Comparison of ENCODE assay signal across 9 mouse cellular contexts in the genomic region with DNA sequence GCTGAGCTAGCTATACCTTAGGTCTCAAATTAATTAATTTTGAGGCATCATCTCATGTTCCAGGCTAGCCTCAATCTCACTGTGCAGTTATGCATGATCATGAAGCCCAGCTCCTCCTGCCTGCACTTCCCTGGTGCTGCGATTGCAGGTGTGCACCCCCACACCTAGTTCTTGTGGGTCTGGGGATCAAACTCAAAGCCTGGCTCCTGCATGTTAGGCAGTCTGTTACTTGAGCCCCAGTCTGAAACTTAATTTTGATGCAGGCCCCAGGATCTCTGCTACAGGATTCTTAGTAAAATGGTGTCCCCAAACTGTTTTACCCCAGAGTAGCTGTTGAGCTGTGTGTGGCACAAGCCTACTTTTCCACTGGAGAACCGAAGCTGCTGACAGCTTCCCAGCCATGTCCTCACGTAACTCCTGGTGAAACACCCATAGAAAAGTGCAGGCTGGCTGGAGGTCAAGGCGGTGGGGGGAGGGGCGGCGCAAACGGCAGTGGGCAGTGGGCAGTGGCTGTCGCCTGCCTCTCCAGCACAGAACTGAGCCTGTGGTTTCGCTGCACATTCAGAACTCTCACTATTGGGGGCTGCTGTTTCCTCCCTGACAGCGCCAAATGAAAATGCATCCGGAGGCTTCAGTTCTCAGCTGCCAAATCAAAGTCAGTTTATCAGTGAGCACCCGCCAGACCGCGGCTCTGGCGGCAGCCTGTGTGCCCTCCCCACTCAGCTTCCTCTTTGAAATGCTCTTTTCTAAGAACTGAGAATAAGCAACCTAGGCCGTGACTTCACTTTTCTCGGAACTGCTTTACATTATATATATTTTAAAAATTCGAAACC. TPM values are rescaled to one million over a fixed set of nuclear protein-coding genes. Genes with fewer than 3 reads are reported as not detected.
DNase-seq lines count a peak whose midpoint lies in the region; ATAC-seq lines count a peak whose summit lies in the region.
"Had no signal": no experiment of that assay in that cellular context is flagged by ENCODE, and none has a peak within 500 bp of the region (broad histone marks: within the 10 kb centered on the region; RNA-seq: fewer than 3 reads in every experiment).

No protein-coding gene starts in this region.

- peak overlapping the region; percentile 46 for H3K27ac ChIP-seq in heart, embryonic 16.5 days (ENCODE audit: low read length)

- peak; percentile 60 to 83 for DNase-seq in adrenal gland, adult (ENCODE audit: inconsistent age in 2 of 2, low spot score in 1 of 2)
- DNase-seq in adrenal gland, adult 8-10 months, result no peak
- DNase-seq in kidney, postnatal 25 days, result peak; percentile 26 to 48
- peak; percentile 77 to 79 for DNase-seq in spleen, postnatal 36 days (ENCODE audit: low spot score in 2 of 2)
- no peak for DNase-seq in gastrocnemius, adult 18-20 months (ENCODE audit: low spot score)

- peak; percentile 93 for ATAC-seq in common myeloid progenitor, adult 5-6 weeks (replicated peaks; ENCODE audit: low read depth, poor library complexity, severe bottlenecking)
- peak; percentile 61 for ATAC-seq in heart, embryonic 16.5 days (replicated peaks; ENCODE audit: extremely low read depth, insufficient read depth, low FRiP score)

- peak overlapping the region; percentile 71 for H3K4me2 ChIP-seq in heart, embryonic 16.5 days (ENCODE audit: low read depth, low read length)

- peak overlapping the region; percentile 46 for H3K4me3 ChIP-seq in heart, embryonic 16.5 days (ENCODE audit: low read length)
- H3K4me3 ChIP-seq in megakaryocyte, embryonic 14.5 days (replicated peaks), result peak overlapping the region; percentile 86

- no peaks in the 10 kb centered on the region for H3K36me3 ChIP-seq in heart, embryonic 16.5 days (ENCODE audit: control insufficient read depth, insufficient read depth)
- peaks cover 4% of the 10 kb centered on the region for H3K36me3 ChIP-seq in megakaryocyte, embryonic 14.5 days (replicated peaks; ENCODE audit: low read length)

- H3K9ac ChIP-seq in heart, embryonic 16.5 days (ENCODE audit: low read length), result peak overlapping the region; percentile 56

- H3K27me3 ChIP-seq in heart, embryonic 16.5 days (ENCODE audit: control insufficient read depth, insufficient read depth, low read length), result no peaks in the 10 kb centered on the region
- peaks cover 78% of the 10 kb centered on the region for H3K27me3 ChIP-seq in megakaryocyte, embryonic 14.5 days (replicated peaks)

- WGBS in heart, embryonic 16.5 days, result 7% methylated on average over 18 of the region's 18 CpGs

- no peaks in the 10 kb centered on the region for H3K9me3 ChIP-seq in heart, embryonic 16.5 days (replicated peaks; ENCODE audit: control insufficient read depth, low read length)
- H3K9me3 ChIP-seq in megakaryocyte, embryonic 14.5 days, result no peaks in the 10 kb centered on the region

- peaks cover 36% of the 10 kb centered on the region for H3K4me1 ChIP-seq in heart, embryonic 16.5 days (ENCODE audit: control insufficient read depth, insufficient read depth, low read length)
- peaks cover 55% of the 10 kb centered on the region for H3K4me1 ChIP-seq in megakaryocyte, embryonic 14.5 days

RNA-seq across cellular contexts. Expression of a gene that starts 8.8 kb away (rescaled TPM):
- under 1 TPM; 0.43 to 0.74 (median 0.48) TPM for total RNA-seq in adrenal gland, adult 8-10 months (2022)
- 5.9 and 8.3 TPM in 2 replicates for total RNA-seq in common myeloid progenitor, adult 5-6 weeks (2017)
- polyA plus RNA-seq in heart, embryonic 16.5 days (2015; fragmentation: Nextera tagmentation; extraction: Ambion mirVana), result 2.8 and 3.0 TPM in 2 replicates
- 0.53 and 0.60 TPM in 2 replicates for polyA plus RNA-seq in megakaryocyte, embryonic 14.5 days (2012; ENCODE audit: insufficient read depth, low replicate concordance)
- 1 to 10 TPM in 1 of 2 experiments, under 1 TPM in 1; 0.95 to 1.5 TPM for total RNA-seq in gastrocnemius, adult 18-20 months (2021)

RNA-seq across cellular contexts. Expression of a gene that starts 31.0 kb away (rescaled TPM):
- total RNA-seq in adrenal gland, adult 8-10 months (2022), result not detected
- not detected in 2 replicates for total RNA-seq in common myeloid progenitor, adult 5-6 weeks (2017)
- not detected in 2 replicates for polyA plus RNA-seq in heart, embryonic 16.5 days (2015; fragmentation: Nextera tagmentation; extraction: Ambion mirVana)
- polyA plus RNA-seq in megakaryocyte, embryonic 14.5 days (2012; ENCODE audit: insufficient read depth, low replicate concordance), result not detected in 2 replicates
- not detected for total RNA-seq in gastrocnemius, adult 18-20 months (2021)
- total RNA-seq: layer of hippocampus, postnatal 14 days had no signal

RNA-seq across cellular contexts. Expression of a gene that starts 38.1 kb away (rescaled TPM):
- total RNA-seq in adrenal gland, adult 8-10 months (2022), result not detected
- total RNA-seq in common myeloid progenitor, adult 5-6 weeks (2017), result not detected in 2 replicates
- 0.36 and 0.58 TPM in 2 replicates for polyA plus RNA-seq in heart, embryonic 16.5 days (2015; fragmentation: Nextera tagmentation; extraction: Ambion mirVana)
- polyA plus RNA-seq in megakaryocyte, embryonic 14.5 days (2012; ENCODE audit: insufficient read depth, low replicate concordance), result not detected in 2 replicates
- not detected for total RNA-seq in gastrocnemius, adult 18-20 months (2021)
- total RNA-seq: layer of hippocampus, postnatal 14 days had no signal

RNA-seq across cellular contexts. Expression of a gene that starts 47.8 kb away (rescaled TPM):
- not detected for total RNA-seq in adrenal gland, adult 8-10 months (2022)
- not detected in 2 replicates for total RNA-seq in common myeloid progenitor, adult 5-6 weeks (2017)
- polyA plus RNA-seq in heart, embryonic 16.5 days (2015; fragmentation: Nextera tagmentation; extraction: Ambion mirVana), result not detected in 2 replicates
- polyA plus RNA-seq in megakaryocyte, embryonic 14.5 days (2012; ENCODE audit: insufficient read depth, low replicate concordance), result not detected in 2 replicates
- not detected for total RNA-seq in gastrocnemius, adult 18-20 months (2021)
- total RNA-seq: layer of hippocampus, postnatal 14 days had no signal

RNA-seq across cellular contexts. Expression of a gene that starts 53.0 kb away (rescaled TPM):
- total RNA-seq in adrenal gland, adult 8-10 months (2022), result not detected
- total RNA-seq in common myeloid progenitor, adult 5-6 weeks (2017), result not detected in 2 replicates
- polyA plus RNA-seq in heart, embryonic 16.5 days (2015; fragmentation: Nextera tagmentation; extraction: Ambion mirVana), result not detected in 2 replicates
- not detected in 2 replicates for polyA plus RNA-seq in megakaryocyte, embryonic 14.5 days (2012; ENCODE audit: insufficient read depth, low replicate concordance)
- not detected for total RNA-seq in gastrocnemius, adult 18-20 months (2021)
- total RNA-seq: layer of hippocampus, postnatal 14 days had no signal

Comparison
In these comparisons a context has a peak if more than half of its experiments do, and no peak if none do; other contexts are left out.
1. DNase-seq: peak in adrenal gland, adult (2 of 2), kidney, postnatal 25 days (2 of 2) and spleen, postnatal 36 days (2 of 2); none in adrenal gland, adult 8-10 months (single experiment) and gastrocnemius, adult 18-20 months (single experiment).